Mouse (Mus musculus) heart, adult 11 months (tissue): ENCODE results near the gene Sh3bp5.
"Not testable (repeated sequence)": the region's sequence is repeated elsewhere in the genome, so short reads cannot be mapped to it uniquely, and the experiment has no call there.

Experiments
- DNase-seq: peaks from one replicate; pipeline ENCODE4 v3.0.0; 2022

Sh3bp5 gene

DNA sequence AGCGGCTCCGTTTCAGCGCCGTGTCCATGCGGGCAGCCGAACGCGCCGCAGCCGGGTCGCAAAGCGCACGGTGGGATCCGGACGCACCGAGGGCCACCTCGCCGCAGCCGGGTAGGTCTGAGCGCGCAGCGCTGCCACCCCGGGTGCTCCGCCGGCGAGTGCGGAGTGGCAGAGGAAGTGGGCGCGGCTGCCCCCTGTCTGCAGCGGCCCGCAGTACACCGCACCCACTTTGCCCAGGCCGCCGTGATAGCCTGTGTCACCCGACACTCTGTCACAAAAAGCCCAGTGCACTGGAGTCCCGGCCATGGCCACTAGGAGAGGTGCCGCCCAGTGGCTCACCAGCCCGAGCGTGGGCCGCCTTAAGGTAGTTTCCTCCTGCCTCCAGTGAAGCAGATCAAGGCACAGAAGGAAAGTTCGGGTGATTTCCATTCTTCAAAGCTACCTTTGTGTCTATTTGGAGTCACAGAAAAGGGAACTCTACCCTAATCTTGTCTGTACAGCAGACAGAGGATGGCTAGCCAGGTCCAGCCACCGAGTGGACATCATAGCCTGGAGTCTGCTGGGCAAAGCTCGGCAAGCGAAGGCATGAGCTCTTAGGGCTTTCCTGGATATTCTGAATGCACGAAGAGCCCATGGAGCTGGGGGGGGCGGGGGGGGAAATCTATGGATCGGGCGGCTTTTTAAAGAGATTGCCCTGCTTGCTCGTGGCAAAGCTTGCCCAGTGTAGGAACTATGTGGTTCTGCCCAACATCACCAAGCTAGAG lies at the start of gene Sh3bp5:
Gene Sh3bp5, minus strand, starts transcription at position 149 of the 764 bp plus-strand sequence.
- peak; percentile 99 for DNase-seq

DNA sequence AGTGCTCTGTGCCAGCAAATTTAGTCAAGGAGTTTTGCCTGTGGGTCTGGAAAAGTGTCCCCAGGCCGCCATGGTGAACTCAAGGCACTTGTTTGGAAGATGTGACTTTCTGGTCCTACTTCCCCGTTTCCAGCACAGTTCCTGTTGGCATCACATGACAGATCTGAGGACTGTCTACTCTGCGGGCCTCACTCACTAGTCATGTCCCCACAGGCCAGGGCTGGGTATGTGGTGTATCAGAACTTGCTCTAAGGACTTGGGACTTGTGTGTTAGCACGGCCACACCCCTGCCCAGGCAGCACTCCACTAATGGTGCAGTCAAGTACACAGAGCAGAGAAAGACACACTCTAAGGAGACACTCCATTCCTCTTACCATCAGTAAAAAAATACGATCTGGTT lies 46.5 kb upstream of the Sh3bp5 start:
- peak; percentile 91 for DNase-seq

DNA sequence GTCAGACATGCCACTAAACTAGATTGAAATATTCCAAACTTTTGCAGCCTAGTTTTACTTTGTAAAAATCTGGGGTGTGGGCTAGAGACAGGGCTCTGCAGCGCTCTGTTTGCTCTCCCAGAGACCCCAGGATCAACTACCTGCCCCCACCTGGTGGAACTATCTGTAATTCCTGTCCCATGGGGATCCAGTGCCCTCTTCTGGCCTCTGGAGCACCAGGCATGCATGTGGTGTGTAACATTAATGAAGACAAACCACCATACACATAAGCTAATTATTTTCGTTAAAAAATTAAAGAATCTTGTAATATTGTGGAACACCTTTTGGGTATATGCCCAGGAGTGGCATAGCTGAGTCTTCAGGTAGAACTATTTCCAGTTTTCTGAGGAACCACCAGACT lies 37.4 kb upstream of the Sh3bp5 start:
- DNase-seq: no peak

DNA sequence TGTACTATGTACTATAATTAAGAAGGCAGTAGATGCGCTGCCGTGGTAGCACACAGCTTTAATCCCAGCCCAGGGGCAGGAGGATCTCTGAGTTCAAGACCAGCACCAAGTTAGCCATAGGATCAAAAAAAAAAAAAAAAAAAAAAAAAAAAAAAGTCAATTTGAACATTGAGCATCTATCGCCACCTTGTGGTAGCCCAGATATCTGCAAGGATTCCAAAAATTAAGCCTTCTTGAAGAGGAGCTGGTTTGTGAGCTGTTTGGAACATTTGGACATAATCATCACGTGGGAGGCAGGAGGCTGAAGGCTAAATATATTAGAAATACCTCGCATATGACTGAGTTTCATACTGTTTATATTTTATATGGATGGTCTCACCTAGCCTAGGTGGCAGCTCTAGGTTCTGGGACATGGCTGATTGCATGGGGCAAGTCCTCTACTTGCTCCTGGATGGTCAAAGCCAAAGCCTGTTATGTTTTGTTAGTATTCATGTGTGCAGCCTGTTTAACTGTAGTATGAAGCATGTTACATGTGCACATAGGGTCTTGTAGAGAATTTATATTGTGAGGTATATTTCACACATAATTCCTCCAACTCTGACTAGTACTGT lies 36.7 kb upstream of the Sh3bp5 start:
- DNase-seq: no peak

DNA sequence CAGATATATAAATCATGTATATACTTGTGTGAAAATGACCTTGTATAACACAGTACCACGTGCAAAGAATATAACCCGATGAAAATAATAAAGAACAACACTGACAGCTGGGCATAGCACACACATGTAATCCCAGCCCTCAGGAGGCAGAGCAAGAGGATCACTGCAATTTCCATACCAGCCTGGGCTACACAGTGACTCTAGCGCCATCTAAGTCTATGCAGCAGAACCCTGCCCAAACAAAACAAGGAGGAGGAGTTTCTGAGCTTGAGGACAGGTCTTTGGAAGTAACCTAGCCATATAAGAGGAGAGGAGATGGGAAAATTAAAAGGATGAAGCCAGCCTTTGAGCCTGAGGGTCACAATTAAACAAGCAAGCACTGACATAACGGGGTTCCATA lies 33.8 kb upstream of the Sh3bp5 start:
- no peak for DNase-seq

DNA sequence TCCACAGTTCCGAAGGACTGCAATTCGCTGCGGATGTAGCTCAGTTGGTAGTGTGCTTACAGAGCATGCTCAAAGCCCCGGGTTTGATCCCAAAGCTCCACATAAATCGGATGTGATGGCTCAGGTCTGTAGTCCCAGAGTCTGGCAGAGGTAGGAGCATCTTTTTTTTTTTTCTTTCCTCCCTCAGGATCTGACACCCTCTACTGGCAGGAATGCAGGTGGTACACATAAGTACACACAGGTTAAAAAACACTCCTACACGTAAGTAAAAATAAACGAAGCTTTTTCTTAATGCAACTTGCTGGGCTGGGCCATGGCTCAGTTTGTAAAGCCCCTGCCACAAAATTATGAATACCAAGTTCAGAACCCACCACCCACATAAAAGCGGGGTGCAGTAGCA lies 28.3 kb upstream of the Sh3bp5 start:
- no peak for DNase-seq

DNA sequence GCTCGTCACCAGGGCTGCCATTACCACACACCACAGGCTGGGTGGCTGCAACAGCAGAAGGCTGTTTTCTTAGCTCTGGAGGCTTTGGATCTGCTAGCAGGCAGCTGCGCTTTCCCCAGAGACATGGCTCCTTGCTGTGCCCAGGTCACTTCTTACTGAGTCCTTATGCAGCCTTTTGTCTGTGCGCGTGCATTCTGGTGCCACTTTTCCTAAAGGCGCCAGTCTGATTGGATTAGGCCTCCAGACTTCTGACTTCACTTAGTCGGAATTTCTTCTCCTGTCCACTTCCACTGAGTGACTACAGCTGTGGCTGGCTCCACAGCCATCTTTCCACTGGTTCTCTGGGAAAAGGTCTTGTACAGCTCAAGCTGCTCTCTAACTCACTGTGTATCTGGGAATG lies 27.0 kb upstream of the Sh3bp5 start:
- peak; percentile 97 for DNase-seq

DNA sequence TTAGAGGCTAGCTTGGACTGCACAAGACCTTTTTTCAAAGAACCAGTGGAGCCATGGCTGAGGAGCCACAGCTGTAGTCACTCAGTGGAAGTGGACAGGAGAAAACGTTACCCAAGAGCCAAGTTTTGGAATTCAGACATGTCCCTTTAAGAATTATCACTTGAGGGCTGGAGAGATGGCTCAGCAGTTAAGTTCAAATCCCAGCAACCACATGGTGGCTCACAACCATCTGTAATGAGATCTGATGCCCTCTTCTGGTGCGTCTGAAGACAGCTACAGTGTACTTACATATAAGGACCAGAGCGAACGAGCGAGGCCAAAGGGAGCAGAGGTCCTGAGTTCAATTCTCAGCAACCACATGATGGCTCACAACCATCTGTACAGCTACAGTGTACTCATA lies 26.3 kb upstream of the Sh3bp5 start:
- peak; percentile 95 for DNase-seq

- peak; percentile 96 for DNase-seq
These were observed 22.1 kb upstream of the Sh3bp5 start for GRCm38 (mm10) chr14:31458006-31458405.

- no peak for DNase-seq
These were observed 20.3 kb upstream of the Sh3bp5 start for GRCm38 (mm10) chr14:31456064-31456721.

DNA sequence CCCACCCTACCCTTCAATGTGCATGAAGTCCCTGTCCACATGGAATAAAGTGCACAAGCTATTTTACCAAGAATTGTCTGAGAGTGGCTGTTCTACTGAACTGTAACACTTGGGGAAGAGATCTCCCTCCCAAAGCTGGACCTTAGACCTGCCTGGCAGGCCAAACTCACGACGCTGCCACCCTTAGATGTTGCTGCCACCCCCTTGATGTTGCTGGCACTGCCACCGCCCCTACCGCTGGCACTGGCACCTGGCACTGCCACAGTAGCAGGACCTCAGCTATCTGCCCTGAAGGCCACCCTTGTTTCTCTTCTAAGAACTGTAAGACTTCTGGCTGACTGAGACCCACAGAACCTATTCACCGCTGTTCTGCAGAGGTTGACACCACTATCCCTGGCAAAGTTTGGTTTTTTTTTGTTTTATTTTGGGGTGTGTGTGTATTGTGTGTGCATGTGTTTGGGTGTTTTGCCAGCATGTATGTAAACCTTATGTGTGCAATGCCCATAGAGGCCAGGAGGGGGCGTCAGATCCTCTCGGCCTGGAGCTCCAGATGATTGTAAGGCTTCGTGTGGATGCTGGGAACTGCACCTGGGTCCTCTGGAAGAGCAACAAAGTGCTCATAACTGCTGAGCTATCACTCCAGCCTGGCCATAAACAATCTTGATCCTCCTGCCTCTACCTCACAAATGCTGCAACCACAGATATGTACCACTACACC lies 19.1 kb upstream of the Sh3bp5 start:
- DNase-seq: no peak

- not testable (repeated sequence) for DNase-seq
These were observed 18.1 kb upstream of the Sh3bp5 start for GRCm38 (mm10) chr14:31453946-31454345.

DNA sequence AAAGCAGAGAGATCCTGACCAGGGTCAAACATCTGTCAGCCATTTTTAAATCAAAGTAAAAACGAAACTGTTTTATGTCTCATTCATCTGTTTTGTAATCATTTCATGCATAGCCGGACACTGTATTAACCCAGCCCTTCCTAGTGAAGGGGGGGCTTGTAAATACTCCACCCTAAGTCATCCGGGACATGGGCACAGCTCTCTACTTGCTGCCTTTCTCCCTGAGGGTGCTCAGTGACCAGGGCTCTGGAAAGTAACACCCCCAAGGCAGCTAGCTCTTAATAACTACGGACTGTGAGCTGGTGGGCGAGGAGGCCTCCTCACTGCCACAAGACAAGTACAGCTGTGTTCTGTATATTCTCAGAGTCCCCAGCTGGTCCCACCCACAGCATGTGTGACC lies 13.1 kb upstream of the Sh3bp5 start:
- DNase-seq: no peak

DNA sequence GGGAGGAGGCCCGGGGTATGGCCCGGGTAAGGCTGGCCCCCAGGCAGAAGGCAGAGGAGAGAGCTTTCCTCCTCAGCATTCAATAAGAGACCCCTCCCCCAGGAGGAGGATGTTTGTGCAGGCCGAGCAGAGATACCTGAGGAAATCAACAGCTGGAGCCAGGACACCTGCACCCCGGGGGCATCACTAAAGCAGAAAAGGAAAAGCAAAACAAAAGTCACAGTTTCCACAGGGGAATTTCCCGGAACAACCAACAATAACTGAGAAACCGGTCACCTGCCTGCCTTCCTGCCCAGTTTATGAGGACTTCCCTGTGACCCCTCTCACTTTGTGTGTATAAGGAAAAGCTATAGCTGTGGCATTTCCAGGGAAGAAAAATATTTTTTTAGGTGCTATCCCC lies 7.7 kb upstream of the Sh3bp5 start:
- DNase-seq: peak; percentile 92

DNA sequence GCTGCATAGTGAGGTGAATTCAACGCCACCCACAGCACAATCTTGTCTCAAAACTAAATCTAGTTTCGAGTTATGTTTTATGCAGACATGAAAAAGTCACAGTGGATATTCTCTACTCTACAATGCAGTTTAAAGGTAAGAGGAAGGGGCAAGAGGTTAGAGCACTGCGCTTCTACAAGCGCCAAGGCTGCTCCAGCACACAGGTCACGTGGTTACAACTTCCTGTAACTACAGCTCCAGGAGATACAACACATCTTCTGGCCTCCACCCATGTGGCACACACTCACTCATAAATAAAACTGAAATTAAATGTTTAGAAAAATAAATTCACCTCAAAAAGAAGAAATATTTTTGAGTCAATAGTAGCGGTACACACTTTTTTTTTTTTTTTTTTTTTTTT lies 4.8 kb upstream of the Sh3bp5 start:
- DNase-seq: no peak

GRCm38 (mm10) chr14:31440230-31440629 lies 4.4 kb upstream of the Sh3bp5 start:
- DNase-seq: no peak

GRCm38 (mm10) chr14:31439279-31439678 lies 3.4 kb upstream of the Sh3bp5 start:
- no peak for DNase-seq

DNA sequence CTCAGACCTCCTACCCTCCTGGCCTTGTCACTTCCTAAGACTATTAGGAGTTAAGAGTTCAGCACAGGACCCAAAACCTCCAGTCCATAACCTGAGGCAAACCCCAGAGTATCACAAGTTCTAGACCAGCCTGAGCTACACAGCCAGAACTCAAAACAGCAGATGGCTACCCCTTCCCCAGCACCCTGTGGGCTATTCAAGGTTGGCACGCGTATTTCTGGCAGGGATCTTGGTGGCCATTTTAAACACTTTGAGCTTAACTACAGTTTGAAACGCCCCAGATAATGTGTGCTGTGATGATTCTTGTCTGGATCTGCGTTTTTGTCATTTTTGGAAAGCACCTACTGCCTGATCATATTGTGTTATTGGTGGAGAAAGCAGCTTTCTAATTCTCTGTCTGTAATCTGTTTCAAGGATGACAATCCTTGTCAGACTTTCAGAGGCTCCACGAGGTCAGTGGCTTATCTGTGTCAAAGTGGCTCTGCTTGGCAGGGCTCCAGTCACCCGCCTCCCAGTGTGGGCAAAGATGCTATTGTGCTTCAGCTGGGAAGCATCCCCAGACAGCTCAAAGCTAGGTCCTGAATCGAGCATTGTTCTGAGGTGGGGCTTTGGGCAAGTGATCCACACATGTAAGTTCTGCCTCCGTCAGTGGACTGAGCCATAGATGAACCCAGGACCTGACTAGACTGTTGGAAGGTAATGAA lies 2.1 kb upstream of the Sh3bp5 start:
- no peak for DNase-seq

- DNase-seq: no peak
These were observed 611 bp downstream of the Sh3bp5 start for GRCm38 (mm10) chr14:31435018-31435915.

GRCm38 (mm10) chr14:31434426-31434825 lies 1.5 kb downstream of the Sh3bp5 start:
- no peak for DNase-seq

DNA sequence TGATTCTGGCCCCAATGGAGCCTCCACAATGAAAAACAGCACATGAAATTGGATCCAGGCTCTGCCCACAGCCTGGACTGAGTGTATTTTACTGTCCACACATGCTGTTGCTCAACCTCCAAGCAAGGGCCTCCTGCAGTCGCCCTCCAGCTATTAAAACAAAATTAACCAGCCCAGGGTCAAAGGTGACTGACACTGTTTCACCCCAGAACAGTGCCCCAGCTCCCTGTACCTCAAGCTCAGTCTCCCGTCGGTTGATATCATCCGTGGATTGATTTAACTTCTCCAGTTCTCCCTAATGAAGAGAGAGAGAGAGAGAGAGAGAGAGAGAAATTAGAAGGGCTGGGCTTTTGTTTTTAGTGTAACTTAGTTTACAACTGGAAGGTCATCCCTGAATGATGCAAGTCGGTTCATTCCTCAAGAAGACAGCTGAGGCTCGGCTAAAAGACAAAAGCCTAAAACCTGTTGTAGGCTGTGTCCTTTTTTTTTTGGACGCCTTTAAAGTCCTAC lies 2.0 kb downstream of the Sh3bp5 start:
- peak; percentile 95 for DNase-seq

GRCm38 (mm10) chr14:31433126-31433525 lies 2.8 kb downstream of the Sh3bp5 start:
- no peak for DNase-seq
